Mouse (Mus musculus) gonadal fat pad, adult 2 months (tissue): Measurements from ENCODE around the gene Pgm2l1. TPM values are rescaled to one million over a fixed set of nuclear protein-coding genes. Genes with fewer than 3 reads are reported as not detected.
A peak's percentile ranks its signal among the peaks of the same experiment; 100 is the strongest.
"Not testable (repeated sequence)": the region's sequence is repeated elsewhere in the genome, so short reads cannot be mapped to it uniquely, and the experiment has no call there.

Source experiments
- DNase-seq: peaks from one replicate; pipeline ENCODE4 v3.0.0-alpha.2; 2012; ENCODE audit warnings: low read depth
- polyA plus RNA-seq: library from polyadenylated mRNA; depleted of rRNA; stranded (reverse); fragments of >200 nt; gene quantifications from 2 replicates; pipeline ENCODE4 v1.2.3, GENCODE M21; 2012

The Pgm2l1 gene
- polyA plus RNA-seq, 1 experiment: 2.8 TPM

DNA sequence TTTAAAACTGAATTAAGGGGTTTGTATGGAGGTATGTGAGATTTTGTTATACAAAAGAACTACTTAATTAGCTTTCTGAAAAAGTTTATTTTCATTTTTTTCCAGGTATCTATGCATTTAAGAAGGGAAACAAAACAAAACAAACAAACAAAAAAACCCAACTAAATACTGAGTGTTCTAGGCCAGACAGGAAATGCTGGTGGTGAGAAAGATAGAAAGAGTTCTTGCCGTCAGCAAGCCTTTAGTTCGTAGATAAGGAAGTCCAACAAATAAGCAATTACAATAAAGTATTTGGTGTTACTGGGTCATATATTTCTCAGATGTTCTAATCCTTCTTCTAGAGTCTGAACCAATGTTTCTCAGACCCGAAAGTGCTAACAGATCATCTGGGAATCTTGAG lies 1.8 kb downstream of the Pgm2l1 start:
- DNase-seq: no peak

- DNase-seq: no peak
Measured at GRCm38 (mm10) chr7:100230646-100231045, 3.5 kb downstream of the Pgm2l1 start.

DNA sequence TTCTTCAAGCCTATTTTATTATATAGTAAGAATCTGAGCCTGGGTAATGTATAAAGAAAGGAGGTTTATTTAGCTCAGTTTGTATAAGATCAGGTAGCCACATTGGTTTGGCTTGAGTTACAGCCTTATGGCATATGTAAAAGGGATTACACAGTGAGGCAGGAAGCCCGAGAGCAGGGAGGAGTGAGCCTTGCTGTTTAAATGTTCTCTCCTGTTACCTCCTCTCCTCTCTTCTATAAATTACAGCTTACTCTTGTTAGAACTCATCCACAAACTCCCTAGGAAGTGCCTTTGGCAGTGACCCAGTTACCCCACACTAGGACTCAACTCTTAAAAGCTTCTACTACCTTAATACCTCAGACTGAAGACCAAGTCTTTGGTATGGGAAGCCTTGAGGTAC lies 4.5 kb downstream of the Pgm2l1 start:
- no peak for DNase-seq

- no peak for DNase-seq
Measured at GRCm38 (mm10) chr7:100233681-100234080, 6.5 kb downstream of the Pgm2l1 start.

DNA sequence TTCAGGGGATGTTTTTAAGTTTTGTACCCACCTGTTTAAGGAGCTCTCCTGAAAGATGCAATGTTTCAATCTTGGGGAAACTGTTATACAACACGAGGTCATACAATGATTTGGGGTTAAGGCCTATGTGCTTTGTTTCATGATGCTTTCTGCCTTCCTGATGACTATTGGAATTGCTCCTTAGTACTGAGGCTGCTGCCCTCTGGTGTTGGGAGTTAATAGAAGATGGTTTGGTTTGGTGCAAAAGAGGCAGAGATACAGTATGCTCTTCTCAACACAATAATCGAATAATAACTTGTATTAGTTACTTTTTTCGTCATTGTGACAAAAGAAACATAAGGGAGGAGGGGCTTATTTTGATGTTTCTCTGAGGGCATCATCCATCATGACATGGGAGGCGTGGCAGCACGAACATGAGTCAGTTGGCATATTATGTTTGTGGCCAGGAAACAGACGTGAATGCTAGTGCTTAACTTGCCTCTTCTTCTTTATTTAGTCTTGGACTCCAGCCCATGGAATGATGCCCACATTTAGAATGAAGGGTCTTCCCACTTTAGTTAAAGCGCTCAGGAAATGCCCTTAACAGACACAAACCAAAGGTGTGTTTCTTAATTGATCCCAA lies 7.2 kb downstream of the Pgm2l1 start:
- DNase-seq: no peak

DNA sequence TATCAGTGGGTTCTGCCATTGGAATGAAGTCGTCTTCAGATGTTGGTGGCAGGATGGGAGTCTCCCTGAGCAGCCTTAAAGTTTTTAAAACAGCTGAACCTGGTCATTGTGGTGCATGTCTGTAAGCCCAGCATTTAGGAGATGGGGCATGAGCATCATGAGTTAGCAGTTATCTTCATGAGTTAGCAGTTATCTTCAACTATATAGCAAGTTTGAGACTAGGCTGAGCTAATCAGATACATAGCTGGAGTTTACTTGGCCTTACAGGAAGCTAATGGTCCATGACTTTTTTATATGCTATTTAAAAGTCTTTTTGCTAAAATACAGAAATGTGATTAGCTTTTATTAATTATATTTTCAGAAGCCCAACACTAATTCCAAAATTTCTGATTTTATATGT lies 11.1 kb downstream of the Pgm2l1 start:
- no peak for DNase-seq

- no peak for DNase-seq
Measured at GRCm38 (mm10) chr7:100240601-100241000, 13.4 kb downstream of the Pgm2l1 start.

DNA sequence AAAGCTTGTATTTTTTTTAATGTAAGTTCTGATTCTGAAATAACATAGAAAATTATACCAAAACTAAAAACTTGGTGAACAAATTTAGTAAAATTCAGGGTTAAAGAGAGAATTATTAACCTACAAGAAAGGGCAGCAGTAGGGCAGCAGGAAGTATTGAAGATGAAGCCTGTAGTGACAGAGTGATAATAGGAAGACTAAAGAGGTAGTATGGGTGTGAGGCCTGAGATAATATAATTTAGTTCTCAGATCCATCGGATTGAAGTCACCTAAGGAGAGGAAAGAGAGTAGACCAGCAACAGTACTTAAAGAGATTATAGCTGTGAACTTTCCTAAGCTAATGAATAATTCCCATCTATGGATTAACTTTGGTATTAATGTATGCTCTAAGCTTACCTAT lies 15.8 kb downstream of the Pgm2l1 start:
- no peak for DNase-seq

GRCm38 (mm10) chr7:100244225-100244624 lies 17.0 kb downstream of the Pgm2l1 start:
- no peak for DNase-seq

GRCm38 (mm10) chr7:100245176-100245575 lies 18.0 kb downstream of the Pgm2l1 start:
- no peak for DNase-seq

DNA sequence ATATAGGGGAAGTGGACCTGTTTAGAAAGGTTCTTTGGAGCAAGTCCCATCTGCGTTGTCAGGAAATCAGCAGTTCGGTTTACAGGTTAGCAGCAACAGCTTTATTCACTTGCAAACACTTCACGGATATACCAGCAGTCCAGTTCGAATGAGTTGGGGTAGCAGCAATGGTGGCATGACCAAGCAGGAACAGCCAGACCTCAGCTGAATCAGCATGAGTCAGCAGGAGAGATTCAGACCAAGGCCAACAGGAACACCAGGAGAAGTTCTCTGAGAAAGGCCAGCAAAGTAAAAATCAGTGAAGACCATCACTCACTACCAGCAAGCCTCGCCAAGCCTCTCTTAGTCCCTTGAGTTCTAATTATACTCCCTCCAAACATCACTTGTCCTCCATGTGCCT lies 23.5 kb downstream of the Pgm2l1 start:
- no peak for DNase-seq

GRCm38 (mm10) chr7:100262350-100262749 lies 35.2 kb downstream of the Pgm2l1 start:
- no peak for DNase-seq

GRCm38 (mm10) chr7:100264934-100265333 lies 37.7 kb downstream of the Pgm2l1 start:
- DNase-seq: not testable (repeated sequence)

- no peak for DNase-seq
Measured at GRCm38 (mm10) chr7:100272369-100272768, 45.2 kb downstream of the Pgm2l1 start.

DNA sequence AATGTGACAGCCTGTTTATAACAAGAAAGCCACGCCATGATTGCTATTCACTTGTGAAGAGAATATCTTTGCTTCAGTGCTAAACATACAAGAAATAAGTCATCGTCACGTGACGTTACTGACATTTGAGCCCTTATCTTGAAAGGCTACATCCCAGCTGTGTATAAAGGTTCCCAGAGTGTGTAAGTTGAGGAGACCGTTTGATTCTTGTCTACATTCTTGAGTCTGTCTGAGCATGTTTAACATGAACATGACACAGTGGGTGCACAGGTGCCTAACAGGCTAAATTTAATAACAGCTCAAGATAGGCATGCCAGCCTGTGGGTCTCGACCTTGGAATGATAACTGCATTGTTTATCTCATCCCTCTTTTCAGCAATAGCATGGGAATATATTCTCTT lies 47.3 kb downstream of the Pgm2l1 start:
- no peak for DNase-seq

- no peak for DNase-seq
Measured at GRCm38 (mm10) chr7:100276397-100276796, 49.2 kb downstream of the Pgm2l1 start.

- DNase-seq: peak; percentile 69
Measured at GRCm38 (mm10) chr7:100279803-100280202, 52.6 kb downstream of the Pgm2l1 start.

GRCm38 (mm10) chr7:100281596-100281995 lies 54.4 kb downstream of the Pgm2l1 start:
- DNase-seq: no peak

DNA sequence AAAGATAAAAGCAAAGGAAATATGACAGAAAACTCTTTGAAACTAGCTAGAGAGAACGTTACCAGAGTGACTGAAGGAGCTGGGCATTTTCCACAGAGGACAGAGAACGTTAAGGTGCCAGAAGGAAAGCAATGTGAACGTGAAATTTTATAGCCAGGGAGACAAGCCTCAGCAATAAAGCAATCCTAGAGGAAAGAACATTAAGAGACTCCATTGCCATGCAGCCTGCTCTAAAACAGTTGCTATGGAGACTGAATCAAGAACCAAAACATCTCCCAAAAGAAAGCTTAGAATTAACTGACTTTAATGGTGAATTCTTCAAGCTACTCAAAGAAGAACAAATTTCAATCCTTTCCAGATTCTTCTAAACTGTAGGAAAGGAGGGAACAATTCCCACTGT lies 56.1 kb downstream of the Pgm2l1 start:
- no peak for DNase-seq

DNA sequence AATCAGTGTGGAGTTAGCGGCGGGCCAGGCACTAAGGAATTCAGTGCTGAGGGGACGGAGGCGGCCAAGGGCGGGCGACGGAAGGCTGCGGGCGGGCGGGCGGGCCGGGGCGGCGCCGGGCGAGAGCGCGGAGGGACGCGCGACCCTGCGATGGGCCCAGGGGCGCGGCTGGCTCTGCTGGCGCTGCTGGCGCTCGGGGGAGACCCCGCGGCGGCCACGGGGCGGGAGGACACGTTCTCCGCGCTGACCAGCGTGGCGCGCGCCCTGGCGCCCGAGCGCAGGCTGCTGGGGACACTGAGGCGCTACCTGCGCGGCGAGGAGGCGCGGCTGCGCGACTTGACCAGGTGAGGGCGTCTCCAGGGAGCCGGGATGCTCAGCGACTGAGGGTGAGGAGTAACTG lies 58.2 kb downstream of the Pgm2l1 start, which contains the start of gene P4ha3:
TSS of gene P4ha3 (plus strand) at position 138 of the 400 bp plus-strand sequence.
- DNase-seq: no peak

- DNase-seq: no peak
Measured at GRCm38 (mm10) chr7:100287748-100288578, 60.8 kb downstream of the Pgm2l1 start.

GRCm38 (mm10) chr7:100288622-100289021 lies 61.4 kb downstream of the Pgm2l1 start:
- no peak for DNase-seq

DNA sequence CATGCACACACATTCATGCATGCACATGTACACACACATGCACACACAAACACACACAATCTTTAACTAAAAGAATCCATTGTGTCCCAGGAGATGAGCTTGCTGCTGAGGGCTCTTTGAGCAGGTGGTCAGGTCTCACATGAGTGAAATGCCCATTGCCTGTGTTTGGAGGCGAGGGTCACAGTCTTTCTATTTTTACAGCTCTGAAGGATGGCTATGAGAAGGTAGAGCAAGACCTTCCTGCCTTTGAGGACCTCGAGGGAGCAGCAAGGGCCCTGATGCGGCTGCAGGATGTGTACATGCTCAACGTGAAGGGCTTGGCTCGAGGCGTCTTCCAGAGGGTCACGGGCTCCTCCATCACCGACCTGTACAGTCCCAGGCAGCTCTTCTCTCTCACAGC lies 66.4 kb downstream of the Pgm2l1 start:
- DNase-seq: no peak
